In genomic region chr8:74973121-74973869, GRCm38 (mm10) we compare ENCODE assay signal across 18 mouse cellular contexts. TPM values are rescaled to one million over a fixed set of nuclear protein-coding genes. Genes with fewer than 3 reads are reported as not detected.
DNase-seq lines count a peak whose midpoint lies in the region; ATAC-seq and TF ChIP-seq lines count a peak whose summit lies in the region.
"Had no signal": no experiment of that assay in that cellular context is flagged by ENCODE, and none has a peak within 500 bp of the region (broad histone marks: within the 10 kb centered on the region; RNA-seq: fewer than 3 reads in every experiment).

No protein-coding gene starts in this region.

- H3K4me2 ChIP-seq in midbrain, embryonic 11.5 days: no peak overlapping the region
- no peak overlapping the region for H3K4me2 ChIP-seq in hindbrain, embryonic 13.5 days
- no peak overlapping the region for H3K4me2 ChIP-seq in midbrain, embryonic 14.5 days (ENCODE audit: low read length)
- H3K4me2 ChIP-seq in neural tube, embryonic 15.5 days: no peak overlapping the region
- H3K4me2 ChIP-seq in intestine, postnatal 0 days (replicated peaks; ENCODE audit: low read depth): no peak overlapping the region
- H3K4me2 ChIP-seq: embryonic facial prominence, embryonic 13.5 days; heart, embryonic 15.5 days; intestine, embryonic 15.5 days; kidney, embryonic 15.5 days; liver, embryonic 15.5 days had no signal

- intact Hi-C loops in left cerebral cortex, postnatal 25 days (cut with DNase I): no loop called here

- H3K4me1 ChIP-seq in midbrain, embryonic 11.5 days (ENCODE audit: control insufficient read depth, insufficient read depth, low read length): no peaks in the 10 kb centered on the region
- H3K4me1 ChIP-seq in midbrain, embryonic 10.5 days: no peaks in the 10 kb centered on the region
- H3K4me1 ChIP-seq in hindbrain, embryonic 13.5 days (replicated peaks): no peaks in the 10 kb centered on the region; the same call in 1 of the 2 replicates
- H3K4me1 ChIP-seq in midbrain, embryonic 14.5 days (ENCODE audit: control insufficient read depth, insufficient read depth, low read length): no peaks in the 10 kb centered on the region
- peaks cover 4% of the 10 kb centered on the region; the same call in 1 of the 2 replicates for H3K4me1 ChIP-seq in neural tube, embryonic 15.5 days
- H3K4me1 ChIP-seq in intestine, postnatal 0 days (replicated peaks; ENCODE audit: control insufficient read depth, insufficient read depth, low read length): no peaks in the 10 kb centered on the region
- H3K4me1 ChIP-seq: embryonic facial prominence, embryonic 13.5 days; heart, embryonic 15.5 days; kidney, embryonic 15.5 days; liver, embryonic 15.5 days had no signal

- peak; percentile 23; the same call in 1 of the 2 replicates for ATAC-seq in midbrain, embryonic 11.5 days (ENCODE audit: low FRiP score)
- peak; percentile 30 for ATAC-seq in hindbrain, embryonic 13.5 days (ENCODE audit: low FRiP score)
- no peak; the same call in 1 of the 2 replicates for ATAC-seq in midbrain, embryonic 14.5 days (ENCODE audit: low FRiP score, low TSS enrichment)
- peak; percentile 79 for ATAC-seq in neural tube, embryonic 15.5 days (ENCODE audit: low FRiP score)
- no peak for ATAC-seq in intestine, postnatal 0 days

- peak; percentile 76 for DNase-seq in midbrain, embryonic 11.5 days (ENCODE audit: low spot score, missing footprints)
- DNase-seq in midbrain, embryonic 10.5 days (ENCODE audit: low spot score): no peak
- DNase-seq in midbrain, embryonic 14.5 days: peak; percentile 30
- DNase-seq in left cerebral cortex, postnatal 25 days (ENCODE audit: low spot score in 2 of 2): no peak
- DNase-seq in right cerebral cortex, adult 18-20 months: no peak
- DNase-seq: cerebellum, adult 9-10 months; gastrocnemius, postnatal 25 days; heart, postnatal 4 days; thymus, adult 2 months had no signal

- H3K4me3 ChIP-seq in midbrain, embryonic 11.5 days (ENCODE audit: low read depth, low read length): no peak overlapping the region
- no peak overlapping the region for H3K4me3 ChIP-seq in midbrain, embryonic 10.5 days
- no peak overlapping the region for H3K4me3 ChIP-seq in hindbrain, embryonic 13.5 days
- H3K4me3 ChIP-seq in midbrain, embryonic 14.5 days (replicated peaks; ENCODE audit: low read depth, low read length): no peak overlapping the region
- no peak overlapping the region for H3K4me3 ChIP-seq in neural tube, embryonic 15.5 days (replicated peaks)
- H3K4me3 ChIP-seq in intestine, postnatal 0 days (ENCODE audit: low read depth, low read length): no peak overlapping the region
- H3K4me3 ChIP-seq: embryonic facial prominence, embryonic 13.5 days; heart, embryonic 15.5 days; intestine, embryonic 15.5 days; kidney, embryonic 15.5 days; liver, embryonic 15.5 days had no signal

- no peaks in the 10 kb centered on the region for H3K9me3 ChIP-seq in midbrain, embryonic 11.5 days (ENCODE audit: control insufficient read depth, low read length)
- no peaks in the 10 kb centered on the region for H3K9me3 ChIP-seq in midbrain, embryonic 10.5 days (replicated peaks)
- H3K9me3 ChIP-seq in hindbrain, embryonic 13.5 days: no peaks in the 10 kb centered on the region
- H3K9me3 ChIP-seq in midbrain, embryonic 14.5 days (ENCODE audit: control insufficient read depth, low read length): no peaks in the 10 kb centered on the region
- no peaks in the 10 kb centered on the region for H3K9me3 ChIP-seq in neural tube, embryonic 15.5 days (replicated peaks)
- no peaks in the 10 kb centered on the region for H3K9me3 ChIP-seq in intestine, postnatal 0 days (ENCODE audit: control insufficient read depth)
- H3K9me3 ChIP-seq: embryonic facial prominence, embryonic 13.5 days; heart, embryonic 15.5 days; intestine, embryonic 15.5 days; kidney, embryonic 15.5 days; liver, embryonic 15.5 days had no signal

- no peak for TF ChIP-seq CTCF in intestine, postnatal 0 days (IDR thresholded peaks at IDR 0.05; ENCODE audit: low read depth)

- 78% methylated on average over 8 of the region's 8 CpGs for WGBS in midbrain, embryonic 11.5 days
- 84% methylated on average over 8 of the region's 8 CpGs for WGBS in midbrain, embryonic 10.5 days
- 51% methylated on average over 8 of the region's 8 CpGs for WGBS in hindbrain, embryonic 13.5 days
- 57% methylated on average over 8 of the region's 8 CpGs for WGBS in midbrain, embryonic 14.5 days
- WGBS in neural tube, embryonic 15.5 days: 37% methylated on average over 8 of the region's 8 CpGs
- 82% methylated on average over 8 of the region's 8 CpGs for WGBS in intestine, postnatal 0 days

- no peaks in the 10 kb centered on the region for H3K27me3 ChIP-seq in midbrain, embryonic 11.5 days (ENCODE audit: control insufficient read depth, insufficient read depth, low read length)
- H3K27me3 ChIP-seq in midbrain, embryonic 10.5 days (ENCODE audit: low read depth, poor library complexity, severe bottlenecking): no peaks in the 10 kb centered on the region
- H3K27me3 ChIP-seq in hindbrain, embryonic 13.5 days: no peaks in the 10 kb centered on the region
- H3K27me3 ChIP-seq in midbrain, embryonic 14.5 days (ENCODE audit: control insufficient read depth, insufficient read depth, low read length): no peaks in the 10 kb centered on the region
- no peaks in the 10 kb centered on the region for H3K27me3 ChIP-seq in neural tube, embryonic 15.5 days (replicated peaks)
- H3K27me3 ChIP-seq in intestine, postnatal 0 days (replicated peaks; ENCODE audit: control insufficient read depth, insufficient read depth, low read length): no peaks in the 10 kb centered on the region
- H3K27me3 ChIP-seq: embryonic facial prominence, embryonic 13.5 days; heart, embryonic 15.5 days; intestine, embryonic 15.5 days; kidney, embryonic 15.5 days; liver, embryonic 15.5 days had no signal

- H3K9ac ChIP-seq in midbrain, embryonic 11.5 days (ENCODE audit: low read length): no peak overlapping the region
- no peak overlapping the region for H3K9ac ChIP-seq in hindbrain, embryonic 13.5 days
- H3K9ac ChIP-seq in midbrain, embryonic 14.5 days (replicated peaks; ENCODE audit: low read length): no peak overlapping the region
- no peak overlapping the region for H3K9ac ChIP-seq in neural tube, embryonic 15.5 days (replicated peaks)
- no peak overlapping the region for H3K9ac ChIP-seq in intestine, postnatal 0 days (ENCODE audit: low read depth, low read length)
- H3K9ac ChIP-seq: embryonic facial prominence, embryonic 13.5 days; heart, embryonic 15.5 days; intestine, embryonic 15.5 days; kidney, embryonic 15.5 days; liver, embryonic 15.5 days had no signal

- H3K27ac ChIP-seq in midbrain, embryonic 11.5 days (ENCODE audit: low read depth, low read length): no peak overlapping the region
- no peak overlapping the region for H3K27ac ChIP-seq in midbrain, embryonic 10.5 days (replicated peaks)
- no peak overlapping the region for H3K27ac ChIP-seq in hindbrain, embryonic 13.5 days
- 0 out of 2 replicates have a peak overlapping the region, but pooled peaks have one; percentile 9 for H3K27ac ChIP-seq in midbrain, embryonic 14.5 days (replicated peaks; ENCODE audit: low read depth, low read length)
- H3K27ac ChIP-seq in neural tube, embryonic 15.5 days (replicated peaks): no peak overlapping the region
- no peak overlapping the region for H3K27ac ChIP-seq in intestine, postnatal 0 days (ENCODE audit: low read depth, low read length)
- H3K27ac ChIP-seq: embryonic facial prominence, embryonic 13.5 days; heart, embryonic 15.5 days; intestine, embryonic 15.5 days; kidney, embryonic 15.5 days; liver, embryonic 15.5 days; macrophage had no signal

- no peaks in the 10 kb centered on the region for H3K36me3 ChIP-seq in midbrain, embryonic 11.5 days (ENCODE audit: control insufficient read depth, insufficient read depth, low read length)
- no peaks in the 10 kb centered on the region for H3K36me3 ChIP-seq in midbrain, embryonic 10.5 days
- H3K36me3 ChIP-seq in hindbrain, embryonic 13.5 days: no peaks in the 10 kb centered on the region
- H3K36me3 ChIP-seq in midbrain, embryonic 14.5 days (ENCODE audit: control insufficient read depth, insufficient read depth, low read length): no peaks in the 10 kb centered on the region
- no peaks in the 10 kb centered on the region for H3K36me3 ChIP-seq in neural tube, embryonic 15.5 days
- H3K36me3 ChIP-seq in intestine, postnatal 0 days (ENCODE audit: control insufficient read depth, insufficient read depth): no peaks in the 10 kb centered on the region
- H3K36me3 ChIP-seq: embryonic facial prominence, embryonic 13.5 days; heart, embryonic 15.5 days; intestine, embryonic 15.5 days; kidney, embryonic 15.5 days; liver, embryonic 15.5 days had no signal

RNA-seq across cellular contexts. Expression of gene Hmgxb4, which starts 19.9 kb away (rescaled TPM):
- 45.3 and 52.6 TPM in 2 replicates for polyA plus RNA-seq in midbrain, embryonic 11.5 days (2014; fragmentation: Nextera tagmentation; extraction: Ambion mirVana)
- polyA plus RNA-seq in midbrain, embryonic 10.5 days (2016; fragmentation: Nextera tagmentation; extraction: Ambion mirVana): 39.1 and 45.6 TPM in 2 replicates
- polyA plus RNA-seq in hindbrain, embryonic 13.5 days (2015; fragmentation: Nextera tagmentation; extraction: Ambion mirVana): 40.7 and 42.0 TPM in 2 replicates
- 53.1 TPM in 2 replicates for polyA plus RNA-seq in midbrain, embryonic 14.5 days (2014; fragmentation: Nextera tagmentation; extraction: Ambion mirVana)
- polyA plus RNA-seq in neural tube, embryonic 15.5 days (2015; fragmentation: Nextera tagmentation; extraction: Ambion mirVana): 31.1 and 33.8 TPM in 2 replicates
- 10 to 100 TPM; 22.1 to 31.0 TPM for total RNA-seq in left cerebral cortex, postnatal 25 days (2021)
- 10.7 and 11.6 TPM in 2 replicates for polyA plus RNA-seq in intestine, postnatal 0 days (2015; fragmentation: Nextera tagmentation; extraction: Ambion mirVana)

Comparison
In these comparisons a context has a peak if more than half of its experiments do, and no peak if none do; other contexts are left out.
1. ATAC-seq: peak in midbrain, embryonic 11.5 days (single experiment), hindbrain, embryonic 13.5 days (single experiment) and neural tube, embryonic 15.5 days (single experiment); none in midbrain, embryonic 14.5 days (single experiment) and intestine, postnatal 0 days (single experiment).
2. DNase-seq: peak in midbrain, embryonic 11.5 days (single experiment) and midbrain, embryonic 14.5 days (single experiment); none in midbrain, embryonic 10.5 days (single experiment), left cerebral cortex, postnatal 25 days (0 of 2) and right cerebral cortex, adult 18-20 months (single experiment).